Mouse (Mus musculus) bone marrow macrophage, adult 2 months (primary cell): Measurements from ENCODE around the gene Ptk7.

ENCODE experiments used
- CTCF ChIP-seq: IDR thresholded peaks from 2 replicates; pipeline ENCODE4 v1.5.1; 2012; ENCODE audit warnings: low read depth, mild to moderate bottlenecking, low read length, moderate library complexity
- POLR2A ChIP-seq: IDR thresholded peaks from 2 replicates; pipeline ENCODE4 v1.6.1; 2012; ENCODE audit warnings: mild to moderate bottlenecking, low read depth, low read length, borderline replicate concordance

DNA sequence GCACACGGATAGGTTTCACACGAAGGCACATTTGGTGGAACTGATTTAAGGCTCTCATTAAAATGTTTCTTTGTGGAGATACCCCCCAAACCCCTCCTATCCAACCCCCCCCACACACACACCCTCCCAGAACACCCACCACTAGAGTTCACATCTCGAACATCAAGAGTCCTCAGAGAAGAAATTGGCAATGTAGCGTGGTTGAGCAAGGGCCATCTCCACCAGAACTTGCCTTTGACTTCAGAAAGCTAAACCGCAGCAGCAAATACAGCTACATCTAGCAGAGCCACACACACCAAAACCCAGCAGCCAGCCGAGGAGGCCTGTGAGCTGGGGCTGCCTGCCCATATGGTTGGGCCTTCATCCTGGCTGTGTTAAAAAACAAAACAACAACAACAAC is 1.9 kb downstream of the Ptk7 start:
- TF ChIP-seq CTCF (no peak), POLR2A (no peak)
